Mouse (Mus musculus): ENCODE measurements around the gene Tex2. TPM values are rescaled to one million over a fixed set of nuclear protein-coding genes. Genes with fewer than 3 reads are reported as not detected.

Gene Tex2
- polyA plus RNA-seq, 1 experiment from 2014 or later: 8.9 TPM

DNA sequence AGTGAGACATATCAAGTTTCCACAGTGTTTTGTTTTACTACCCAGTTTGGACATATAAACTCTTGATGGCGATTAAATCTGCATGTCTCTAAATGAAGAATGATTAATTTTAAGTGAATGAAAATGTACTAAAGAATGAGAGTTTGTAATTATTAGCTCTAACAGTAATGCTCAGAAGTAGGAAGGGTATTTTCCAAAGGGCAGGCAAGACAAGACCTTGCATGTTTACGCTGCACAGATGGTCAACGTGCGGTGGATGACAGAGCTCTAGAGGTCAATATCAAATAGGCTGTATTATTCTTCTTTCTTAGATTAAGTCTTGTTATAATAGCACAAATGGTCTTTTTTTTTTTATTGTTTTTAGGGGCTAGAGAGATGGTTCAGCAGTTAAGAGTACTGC, 147.3 kb downstream of the Tex2 start:
- ATAC-seq: no peak

DNA sequence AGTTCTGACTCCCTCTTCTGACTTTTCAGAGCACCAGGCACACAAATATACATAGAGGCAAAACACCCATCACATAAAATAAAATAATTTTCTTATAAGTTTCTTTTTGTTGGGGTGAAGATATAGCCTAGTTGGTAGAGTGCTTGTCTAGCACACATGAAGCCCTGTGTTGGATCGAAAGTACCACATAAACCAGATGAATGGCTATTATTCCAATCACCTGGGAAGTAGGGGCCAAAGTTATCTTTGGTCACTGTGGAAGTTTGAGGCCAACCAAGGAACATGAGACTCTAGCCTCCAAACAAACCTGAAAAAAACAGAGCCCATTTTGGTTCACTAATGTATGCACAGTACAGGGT, 147.7 kb downstream of the Tex2 start:
- H3K27me3 ChIP-seq (replicated peaks; ENCODE audit: insufficient read depth, low read length): no peaks in the 10 kb centered on the region
- no peak overlapping the region for H3K27ac ChIP-seq (ENCODE audit: low read length)
- DNase-seq (ENCODE audit: low spot score) (no peak), ATAC-seq (no peak)
- no peak overlapping the region for H3K4me2 ChIP-seq (replicated peaks; ENCODE audit: low read depth, low read length)
- no peak overlapping the region for H3K4me3 ChIP-seq (ENCODE audit: low read depth, low read length)
- H3K4me1 ChIP-seq (ENCODE audit: insufficient read depth, low read depth, low read length): no peaks in the 10 kb centered on the region
- whole genome bisulfite sequencing: 93% methylated on average over 1 of the region's 1 CpGs
- no peak for TF ChIP-seq CTCF (IDR thresholded peaks at IDR 0.05)
- TF ChIP-seq EP300 (IDR thresholded peaks at IDR 0.05): no peak
- no peaks in the 10 kb centered on the region for H3K9me3 ChIP-seq (ENCODE audit: low read length)
- no peak overlapping the region for H3K9ac ChIP-seq (replicated peaks; ENCODE audit: low read depth)
- H3K36me3 ChIP-seq (ENCODE audit: insufficient read depth, low read length): no peaks in the 10 kb centered on the region

More for the DNA sequence above, 147.3 kb downstream of the Tex2 start:
- Histone ChIP-seq H3K4me2 (replicated peaks; ENCODE audit: low read depth, low read length) (no peak overlapping the region), H3K4me3 (ENCODE audit: low read depth, low read length) (no peak overlapping the region), H3K9me3 (ENCODE audit: low read length) (no peaks in the 10 kb centered on the region), H3K9ac (replicated peaks; ENCODE audit: low read depth) (no peak overlapping the region), H3K4me1 (ENCODE audit: insufficient read depth, low read depth, low read length) (no peaks in the 10 kb centered on the region), H3K27me3 (replicated peaks; ENCODE audit: insufficient read depth, low read length) (no peaks in the 10 kb centered on the region), H3K36me3 (ENCODE audit: insufficient read depth, low read length) (no peaks in the 10 kb centered on the region), H3K27ac (ENCODE audit: low read length) (no peak overlapping the region)
- 82% methylated on average over 4 of the region's 4 CpGs for WGBS
- TF ChIP-seq EP300 (IDR thresholded peaks at IDR 0.05) (no peak), CTCF (IDR thresholded peaks at IDR 0.05) (no peak)
- DNase-seq (ENCODE audit: low spot score): no peak

- H3K9ac ChIP-seq (replicated peaks; ENCODE audit: low read depth): no peak overlapping the region
- no peak overlapping the region for H3K27ac ChIP-seq (ENCODE audit: low read length)
- no peak overlapping the region for H3K4me3 ChIP-seq (ENCODE audit: low read depth, low read length)
- no peaks in the 10 kb centered on the region for H3K9me3 ChIP-seq (ENCODE audit: low read length)
- ATAC-seq (no peak), DNase-seq (ENCODE audit: low spot score) (no peak)
- no peak overlapping the region for H3K4me2 ChIP-seq (replicated peaks; ENCODE audit: low read depth, low read length)
- TF ChIP-seq CTCF (IDR thresholded peaks at IDR 0.05) (no peak), EP300 (IDR thresholded peaks at IDR 0.05) (no peak)
- 73% methylated on average over 4 of the region's 4 CpGs for WGBS
- H3K36me3 ChIP-seq (ENCODE audit: insufficient read depth, low read length): no peaks in the 10 kb centered on the region
- no peaks in the 10 kb centered on the region for H3K27me3 ChIP-seq (replicated peaks; ENCODE audit: insufficient read depth, low read length)
- H3K4me1 ChIP-seq (ENCODE audit: insufficient read depth, low read depth, low read length): no peaks in the 10 kb centered on the region
Observed at GRCm38 (mm10) chr11:106464681-106465544, 148.3 kb downstream of the Tex2 start.

DNA sequence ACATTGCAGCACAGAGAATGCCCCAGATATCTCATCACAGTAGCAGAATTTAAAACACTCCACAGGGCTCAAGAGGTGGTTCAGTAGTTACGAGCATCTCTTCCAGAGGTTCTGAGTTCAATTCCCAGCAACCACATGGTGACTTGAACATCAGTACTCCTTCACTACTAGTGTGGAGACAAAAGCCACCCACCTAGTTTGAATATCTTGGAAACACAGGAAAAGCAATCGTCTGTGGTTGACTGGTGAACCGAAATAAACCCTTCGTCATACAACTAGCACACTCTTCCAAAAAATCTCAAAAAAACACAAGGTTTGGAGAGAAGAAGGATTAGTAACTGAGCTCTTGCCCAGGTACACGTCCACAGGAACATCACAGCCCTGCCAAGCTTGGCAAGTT, 149.4 kb downstream of the Tex2 start:
- Histone ChIP-seq H3K27me3 (replicated peaks; ENCODE audit: insufficient read depth, low read length) (no peaks in the 10 kb centered on the region), H3K4me2 (replicated peaks; ENCODE audit: low read depth, low read length) (no peak overlapping the region), H3K27ac (ENCODE audit: low read length) (no peak overlapping the region), H3K9me3 (ENCODE audit: low read length) (no peaks in the 10 kb centered on the region), H3K4me3 (ENCODE audit: low read depth, low read length) (no peak overlapping the region), H3K9ac (replicated peaks; ENCODE audit: low read depth) (no peak overlapping the region), H3K4me1 (ENCODE audit: insufficient read depth, low read depth, low read length) (no peaks in the 10 kb centered on the region), H3K36me3 (ENCODE audit: insufficient read depth, low read length) (no peaks in the 10 kb centered on the region)
- no peak for TF ChIP-seq CTCF (IDR thresholded peaks at IDR 0.05)
- TF ChIP-seq EP300 (IDR thresholded peaks at IDR 0.05): no peak
- ATAC-seq: no peak
- WGBS: 78% methylated on average over 5 of the region's 5 CpGs
- no peak for DNase-seq (ENCODE audit: low spot score)

DNA sequence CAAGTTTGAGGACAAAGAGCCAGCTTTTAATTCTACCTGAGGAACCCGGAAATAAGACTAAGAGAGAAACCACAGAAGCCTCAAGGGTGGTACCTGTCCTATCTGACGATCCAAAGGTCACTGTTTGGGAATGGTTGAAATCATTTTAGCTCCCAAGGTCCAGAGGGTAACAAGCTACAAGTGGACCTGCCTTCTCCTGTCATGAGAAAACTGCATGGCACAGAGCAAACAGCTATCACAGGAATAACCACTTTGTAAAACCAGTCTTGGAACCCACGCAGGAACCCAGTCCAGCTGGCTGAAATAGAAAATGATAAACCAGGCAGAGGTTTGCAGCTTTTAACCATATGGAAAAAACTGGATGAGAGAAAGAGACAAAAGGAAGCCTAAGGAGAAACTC, 150.9 kb downstream of the Tex2 start:
- TF ChIP-seq EP300 (IDR thresholded peaks at IDR 0.05): no peak
- TF ChIP-seq CTCF (IDR thresholded peaks at IDR 0.05): no peak
- no peaks in the 10 kb centered on the region for H3K4me1 ChIP-seq (ENCODE audit: insufficient read depth, low read depth, low read length)
- H3K9me3 ChIP-seq (ENCODE audit: low read length): no peaks in the 10 kb centered on the region
- H3K4me3 ChIP-seq (ENCODE audit: low read depth, low read length): no peak overlapping the region
- no peak overlapping the region for H3K4me2 ChIP-seq (replicated peaks; ENCODE audit: low read depth, low read length)
- no peaks in the 10 kb centered on the region for H3K36me3 ChIP-seq (ENCODE audit: insufficient read depth, low read length)
- no peak overlapping the region for H3K27ac ChIP-seq (ENCODE audit: low read length)
- WGBS: 37% methylated on average over 3 of the region's 3 CpGs
- H3K9ac ChIP-seq (replicated peaks; ENCODE audit: low read depth): no peak overlapping the region
- ATAC-seq (no peak), DNase-seq (ENCODE audit: low spot score) (no peak)
- H3K27me3 ChIP-seq (replicated peaks; ENCODE audit: insufficient read depth, low read length): no peaks in the 10 kb centered on the region

DNA sequence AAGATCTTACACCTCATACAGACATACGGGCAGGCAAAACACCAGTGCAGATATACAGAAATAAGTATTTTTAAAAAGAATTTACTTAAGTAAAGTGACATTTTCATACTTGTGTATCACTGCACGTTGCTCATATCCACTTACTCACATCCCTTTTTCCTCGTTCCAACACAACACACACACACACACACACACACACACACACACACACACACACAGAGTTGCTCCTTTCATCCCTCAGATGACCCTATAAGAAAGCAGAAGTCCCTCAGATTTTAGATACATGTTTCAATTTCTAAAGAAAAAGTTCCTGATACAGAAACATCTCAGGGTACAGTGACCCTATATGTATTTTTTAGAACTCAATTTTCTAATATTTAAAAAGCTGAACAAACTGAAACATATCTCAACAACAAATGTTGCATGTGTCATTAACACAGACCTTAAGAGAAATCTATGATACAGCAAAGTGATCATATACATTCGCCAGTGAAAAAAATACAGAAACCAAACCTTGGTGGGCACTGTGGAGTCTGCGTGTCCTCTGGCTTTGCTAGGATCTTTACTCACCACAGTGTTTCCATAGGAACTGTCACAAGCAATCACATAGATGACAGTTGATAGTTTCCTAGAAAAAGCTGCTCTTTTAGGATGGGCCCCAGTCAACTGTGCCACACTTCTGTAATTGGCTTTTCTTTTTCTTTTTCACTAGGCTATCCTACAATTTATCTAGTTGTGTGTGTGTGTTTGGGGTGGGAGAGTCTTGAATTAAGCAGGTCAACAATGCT, 151.9 kb downstream of the Tex2 start:
- no peak overlapping the region for H3K27ac ChIP-seq (ENCODE audit: low read length)
- no peak for ATAC-seq

More for the DNA sequence above, 151.9 kb downstream of the Tex2 start:
- no peaks in the 10 kb centered on the region for H3K9me3 ChIP-seq (ENCODE audit: low read length)
- TF ChIP-seq CTCF (IDR thresholded peaks at IDR 0.05): no peak
- no peak overlapping the region for H3K4me3 ChIP-seq (ENCODE audit: low read depth, low read length)
- H3K9ac ChIP-seq (replicated peaks; ENCODE audit: low read depth): no peak overlapping the region
- no peak overlapping the region for H3K4me2 ChIP-seq (replicated peaks; ENCODE audit: low read depth, low read length)
- DNase-seq (ENCODE audit: low spot score): no peak
- no peaks in the 10 kb centered on the region for H3K27me3 ChIP-seq (replicated peaks; ENCODE audit: insufficient read depth, low read length)
- WGBS: 74% methylated on average over 5 of the region's 5 CpGs
- H3K36me3 ChIP-seq (ENCODE audit: insufficient read depth, low read length): no peaks in the 10 kb centered on the region
- H3K4me1 ChIP-seq (ENCODE audit: insufficient read depth, low read depth, low read length): no peaks in the 10 kb centered on the region

Data from lung, postnatal 0 days (tissue).